Mouse (Mus musculus) urinary bladder, adult 18-20 months (tissue): Measurements from ENCODE around the gene Spata31d1b.
"Not testable (repeated sequence)": the region's sequence is repeated elsewhere in the genome, so short reads cannot be mapped to it uniquely, and the experiment has no call there.

Source experiments
- DNase-seq, 2 experiments: peaks; one replicate each; pipeline ENCODE4 v3.0.0; 2022; ENCODE audit warnings: low spot score in 2 of 2, mixed read lengths in 2 of 2

Spata31d1b gene

GRCm38 (mm10) chr13:59711984-59712383, at the start of gene Spata31d1b:
Gene Spata31d1b, plus strand, starts transcription at chr13:59712284.
- not testable (repeated sequence) for DNase-seq

- no peak for DNase-seq
Observed at GRCm38 (mm10) chr13:59663939-59664712, 48.0 kb upstream of the Spata31d1b start.

- no peak for DNase-seq
Observed at GRCm38 (mm10) chr13:59667763-59668162, 44.3 kb upstream of the Spata31d1b start.

- DNase-seq: peak; percentile 53 to 54
Observed at GRCm38 (mm10) chr13:59668501-59669093, 43.5 kb upstream of the Spata31d1b start.

GRCm38 (mm10) chr13:59669946-59670345, 42.1 kb upstream of the Spata31d1b start:
- no peak for DNase-seq

- DNase-seq: no peak
Observed at GRCm38 (mm10) chr13:59671521-59671920, 40.6 kb upstream of the Spata31d1b start.

GRCm38 (mm10) chr13:59672248-59672647, 39.8 kb upstream of the Spata31d1b start:
- DNase-seq: no peak

GRCm38 (mm10) chr13:59673597-59673996, 38.5 kb upstream of the Spata31d1b start:
- DNase-seq: no peak

GRCm38 (mm10) chr13:59674215-59674614, 37.9 kb upstream of the Spata31d1b start:
- no peak for DNase-seq

GRCm38 (mm10) chr13:59674761-59675150, 37.3 kb upstream of the Spata31d1b start:
- peak in 1 of 2 experiments; percentile 25 for DNase-seq

- DNase-seq: peak; percentile 25 to 56
Observed at GRCm38 (mm10) chr13:59675151-59676011, 36.7 kb upstream of the Spata31d1b start, which contains the start of gene Golm1. Gene Golm1, minus strand, starts transcription at chr13:59675811.

GRCm38 (mm10) chr13:59676316-59677229, 35.5 kb upstream of the Spata31d1b start:
- no peak for DNase-seq

- DNase-seq: no peak
Observed at GRCm38 (mm10) chr13:59679306-59679705, 32.8 kb upstream of the Spata31d1b start.

GRCm38 (mm10) chr13:59679908-59680307, 32.2 kb upstream of the Spata31d1b start:
- DNase-seq: no peak

GRCm38 (mm10) chr13:59682629-59683028, 29.5 kb upstream of the Spata31d1b start:
- DNase-seq: no peak

GRCm38 (mm10) chr13:59685236-59685635, 26.8 kb upstream of the Spata31d1b start:
- DNase-seq: no peak

GRCm38 (mm10) chr13:59688338-59688770, 23.7 kb upstream of the Spata31d1b start:
- DNase-seq: no peak

- DNase-seq: no peak
Observed at GRCm38 (mm10) chr13:59689313-59689712, 22.8 kb upstream of the Spata31d1b start.

GRCm38 (mm10) chr13:59689843-59690242, 22.2 kb upstream of the Spata31d1b start:
- DNase-seq: no peak

- DNase-seq: no peak
Observed at GRCm38 (mm10) chr13:59690576-59690975, 21.5 kb upstream of the Spata31d1b start.

GRCm38 (mm10) chr13:59691478-59691877, 20.6 kb upstream of the Spata31d1b start:
- no peak for DNase-seq
